Mouse (Mus musculus): ENCODE measurements around the gene Guk1.
"Not testable (repeated sequence)": the region's sequence is repeated elsewhere in the genome, so short reads cannot be mapped to it uniquely, and the experiment has no call there.

Guk1 gene

GRCm38 (mm10) chr11:59211561-59211960, 19.5 kb upstream of the Guk1 start:
- not testable (repeated sequence) for DNase-seq (ENCODE audit: low read depth in 2 of 2, low spot score in 2 of 2)

DNA sequence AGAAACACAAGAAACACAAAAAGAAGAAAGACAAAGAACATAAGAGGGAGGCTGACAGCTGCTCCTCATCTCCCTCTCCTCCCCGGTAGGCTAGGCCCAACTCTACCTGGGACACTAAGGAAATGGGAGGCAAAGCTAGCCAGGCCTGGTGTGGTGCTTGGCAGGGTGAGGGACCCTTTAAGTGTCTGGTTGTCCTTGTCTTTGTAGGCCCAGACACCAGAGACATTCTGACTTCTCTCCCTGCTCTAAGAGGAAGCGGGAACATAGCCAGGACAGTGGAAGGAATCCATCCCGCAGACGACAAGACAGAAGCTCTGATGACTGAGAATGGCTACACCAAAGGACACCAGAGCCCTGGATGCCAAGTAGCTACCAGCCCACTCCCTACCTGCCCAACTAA, 18.0 kb upstream of the Guk1 start:
- DNase-seq (ENCODE audit: low read depth in 2 of 2, low spot score in 2 of 2) = no peak

DNA sequence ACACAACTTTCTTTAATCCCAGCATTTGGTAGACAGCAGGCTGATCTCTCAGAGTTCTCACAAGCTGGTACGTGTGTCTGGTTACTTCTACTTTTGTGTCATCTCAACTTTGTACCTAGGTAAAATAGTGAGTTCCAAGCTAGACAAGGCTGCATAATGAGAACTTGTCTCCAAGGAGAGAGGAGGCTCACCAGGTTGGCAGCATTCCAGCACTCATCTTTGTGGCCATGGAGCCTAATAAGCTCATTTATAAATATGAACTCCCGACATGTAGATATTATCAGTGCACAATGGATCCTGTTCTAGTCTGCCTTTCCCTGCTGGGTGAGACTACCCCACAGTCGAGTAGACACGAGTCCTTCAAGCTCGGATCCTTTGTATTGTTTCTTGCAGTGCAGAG, 17.6 kb upstream of the Guk1 start:
- no peak for DNase-seq (ENCODE audit: low read depth in 2 of 2, low spot score in 2 of 2)

- DNase-seq (ENCODE audit: low read depth in 2 of 2, low spot score in 2 of 2) = peak in 1 of 2 experiments; percentile 31
These were observed 17.0 kb upstream of the Guk1 start for GRCm38 (mm10) chr11:59209003-59209441.

- peak; percentile 84 to 86 for DNase-seq (ENCODE audit: low read depth in 2 of 2, low spot score in 2 of 2)
These were observed 16.3 kb upstream of the Guk1 start, which contains the start of gene 2310033P09Rik for GRCm38 (mm10) chr11:59208153-59208831. TSS of gene 2310033P09Rik (plus strand) at chr11:59208321.

- DNase-seq (ENCODE audit: low read depth in 2 of 2, low spot score in 2 of 2) = peak; percentile 81 to 91
These were observed 10.3 kb upstream of the Guk1 start, which contains the start of gene Mrpl55 for GRCm38 (mm10) chr11:59202081-59202995. TSS of gene Mrpl55 (plus strand) at chr11:59202486.

DNA sequence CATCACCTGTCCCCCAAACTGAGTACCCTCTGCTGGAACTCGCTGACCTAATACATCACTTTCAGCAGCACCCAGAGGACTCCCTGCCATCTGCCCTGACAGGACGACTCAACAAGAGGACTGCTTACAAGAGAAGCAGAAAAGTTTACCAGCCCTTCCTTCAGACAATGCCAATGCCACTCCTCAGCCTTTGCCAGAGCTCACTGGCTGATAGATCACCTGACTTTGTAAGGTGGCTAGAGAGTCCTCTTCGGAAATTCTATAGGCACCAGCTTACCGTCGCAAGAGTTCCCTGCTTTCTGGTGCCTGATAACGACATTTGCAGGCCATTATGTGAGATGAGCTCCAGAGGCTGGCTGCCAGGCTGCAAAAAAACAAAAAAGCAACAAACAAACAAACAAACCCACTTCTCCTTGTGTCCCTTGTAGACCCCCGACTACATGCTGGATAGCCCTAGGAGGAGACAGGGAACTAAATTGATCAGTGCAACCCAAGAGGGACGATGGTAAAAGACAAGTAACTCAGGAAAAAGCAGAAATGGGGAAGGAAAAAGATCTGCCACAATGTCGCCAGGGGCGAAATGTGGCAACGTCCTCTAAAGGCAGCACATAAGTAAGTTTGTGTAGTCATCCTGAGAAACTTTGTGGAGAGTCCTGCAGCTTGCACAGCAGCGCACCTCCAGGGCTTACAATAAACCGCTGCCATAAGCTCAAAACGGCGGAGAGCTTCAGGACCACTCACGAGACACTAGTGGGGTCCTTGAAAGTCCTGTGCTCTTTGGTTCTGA, 9.4 kb upstream of the Guk1 start:
- DNase-seq (ENCODE audit: low read depth in 2 of 2, low spot score in 2 of 2) = no peak

- no peak for DNase-seq (ENCODE audit: low read depth in 2 of 2, low spot score in 2 of 2)
These were observed 4.2 kb upstream of the Guk1 start for GRCm38 (mm10) chr11:59196230-59196629.

DNA sequence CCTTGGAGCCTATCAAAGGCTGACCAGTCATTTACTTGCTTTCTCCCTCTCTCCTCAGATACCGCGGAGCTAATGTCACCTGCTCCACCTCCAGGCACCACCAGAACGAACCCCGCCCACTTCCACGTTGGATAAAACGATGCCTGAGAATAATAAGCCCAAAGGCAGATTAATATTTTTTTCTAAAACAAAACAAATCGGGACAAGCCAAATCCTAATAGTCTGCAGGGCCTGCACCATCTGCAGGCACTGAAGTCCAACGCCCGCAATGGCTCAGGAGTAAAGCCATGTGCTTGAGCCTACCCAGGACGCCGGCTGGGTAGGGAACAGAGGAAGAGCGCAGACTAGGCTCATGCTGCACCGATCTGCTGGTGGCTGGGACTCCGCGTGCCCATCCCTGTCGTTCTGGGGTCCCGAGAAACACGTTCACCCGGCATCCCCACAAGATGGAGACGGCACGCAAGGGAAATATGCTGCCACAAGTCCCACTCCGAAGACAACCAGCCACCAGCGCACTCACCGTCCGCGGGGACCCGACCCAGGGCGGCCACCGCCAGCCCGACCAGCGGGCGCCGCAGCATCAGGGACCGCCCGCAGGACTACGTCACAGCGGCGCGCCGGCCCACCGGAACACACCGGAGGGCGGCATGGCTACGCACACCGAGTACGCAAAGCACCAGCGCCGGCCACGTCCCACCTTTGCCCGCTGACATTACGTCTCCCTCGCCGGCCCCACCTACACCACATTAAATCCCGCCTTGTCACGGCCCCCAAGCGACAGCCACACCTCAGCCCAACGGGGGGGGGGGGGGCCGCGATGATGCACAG, 567 bp downstream of the Guk1 start:
- DNase-seq (ENCODE audit: low read depth in 2 of 2, low spot score in 2 of 2) = peak; percentile 87

GRCm38 (mm10) chr11:59187706-59188105, 4.3 kb downstream of the Guk1 start:
- DNase-seq (ENCODE audit: low read depth in 2 of 2, low spot score in 2 of 2) = no peak

GRCm38 (mm10) chr11:59185490-59185889, 6.5 kb downstream of the Guk1 start:
- DNase-seq (ENCODE audit: low read depth in 2 of 2, low spot score in 2 of 2) = no peak

- no peak for DNase-seq (ENCODE audit: low read depth in 2 of 2, low spot score in 2 of 2)
These were observed 8.2 kb downstream of the Guk1 start for GRCm38 (mm10) chr11:59183821-59184220.

DNA sequence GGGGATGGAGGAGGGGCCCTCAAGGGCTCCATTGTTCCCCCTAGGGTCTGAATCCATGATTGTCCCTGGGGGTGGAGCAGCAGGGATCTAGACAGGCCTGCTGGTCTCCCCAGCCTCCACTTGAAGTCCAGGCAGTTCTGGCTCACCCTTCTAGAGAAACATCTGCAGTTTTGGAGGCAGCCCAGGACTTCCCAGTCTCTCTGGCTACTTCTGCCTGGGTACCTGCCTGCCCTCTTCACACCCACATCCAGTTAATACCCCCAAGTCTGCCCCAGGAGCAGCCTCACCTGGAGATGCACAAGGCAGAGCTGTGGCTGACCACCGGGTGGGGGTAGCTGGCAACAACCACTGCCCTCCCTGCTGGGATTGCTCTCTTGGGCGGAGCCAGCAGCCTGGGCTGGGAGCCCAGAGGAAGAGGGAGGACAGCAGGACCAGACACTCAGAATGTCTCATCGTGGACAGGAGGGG, 9.1 kb downstream of the Guk1 start, which contains the start of gene Gjc2:
Gene Gjc2 (minus strand): TSS at position 350 of the 468 bp plus-strand sequence.
- no peak for DNase-seq (ENCODE audit: low read depth in 2 of 2, low spot score in 2 of 2)

DNA sequence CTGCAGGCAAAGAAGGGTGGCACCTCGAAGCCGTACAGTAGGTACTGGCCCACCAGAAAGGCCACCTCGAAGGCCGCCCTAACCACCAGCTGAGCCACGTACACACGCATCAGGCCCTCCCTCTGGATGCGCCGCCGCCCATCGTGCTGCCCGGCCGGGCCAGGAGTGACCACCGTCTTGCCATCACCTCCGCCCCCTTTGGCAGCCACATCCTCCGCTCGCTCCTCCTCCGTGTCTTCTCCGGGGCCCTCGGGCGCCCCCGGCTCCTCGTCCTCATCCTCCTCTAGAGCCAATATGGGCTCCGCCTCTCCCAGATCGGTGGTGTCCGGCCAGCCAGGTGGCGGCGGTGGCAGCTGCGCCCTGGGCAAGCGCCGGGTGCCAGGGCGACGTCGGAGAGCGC, 15.1 kb downstream of the Guk1 start:
- DNase-seq (ENCODE audit: low read depth in 2 of 2, low spot score in 2 of 2) = no peak

DNA sequence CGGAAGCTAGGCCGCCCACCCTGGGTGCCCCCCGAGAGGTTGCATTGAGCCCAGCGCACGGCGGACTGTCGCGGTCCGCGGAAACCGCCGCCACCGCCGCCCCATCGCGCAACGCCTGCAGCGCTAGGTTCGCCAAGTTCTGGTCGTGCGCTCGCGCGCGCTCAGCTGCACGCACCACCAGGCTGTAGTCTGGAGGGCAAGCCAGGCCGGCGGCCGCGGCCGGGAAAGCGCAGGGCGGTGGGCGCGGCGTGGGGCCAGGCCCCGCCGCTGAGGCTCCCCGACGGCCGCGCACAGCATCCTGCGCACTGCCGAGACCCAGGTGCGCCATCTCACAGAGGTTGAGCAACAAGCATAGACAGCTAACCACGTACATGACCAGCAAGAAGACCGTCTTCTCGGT, 15.5 kb downstream of the Guk1 start:
- DNase-seq (ENCODE audit: low read depth in 2 of 2, low spot score in 2 of 2) = no peak

GRCm38 (mm10) chr11:59174189-59174838, 17.7 kb downstream of the Guk1 start:
- DNase-seq (ENCODE audit: low read depth in 2 of 2, low spot score in 2 of 2) = no peak

GRCm38 (mm10) chr11:59170549-59170948, 21.5 kb downstream of the Guk1 start:
- no peak for DNase-seq (ENCODE audit: low read depth in 2 of 2, low spot score in 2 of 2)

DNA sequence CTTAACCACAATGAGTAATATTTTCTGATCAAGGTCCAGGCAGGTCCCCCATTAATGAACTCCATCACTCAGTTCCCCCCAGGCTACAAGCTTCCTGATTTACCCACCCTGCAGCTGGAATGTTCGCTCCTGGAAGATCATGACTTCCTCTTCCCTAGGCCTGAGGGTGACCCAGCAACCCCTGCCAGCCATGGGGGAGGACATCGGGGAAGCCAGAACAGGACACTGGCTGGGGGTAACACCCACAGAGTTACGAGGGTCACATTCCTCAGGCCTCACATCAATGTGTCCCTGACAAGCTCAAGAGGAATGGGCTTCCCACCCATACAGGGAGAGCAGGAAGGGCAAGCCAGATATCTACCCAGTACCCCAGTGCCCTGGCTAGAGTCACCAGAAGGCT, 22.2 kb downstream of the Guk1 start:
- DNase-seq (ENCODE audit: low read depth in 2 of 2, low spot score in 2 of 2) = no peak

GRCm38 (mm10) chr11:59165616-59166241, 26.3 kb downstream of the Guk1 start:
- no peak for DNase-seq (ENCODE audit: low read depth in 2 of 2, low spot score in 2 of 2)

Data from CD8-positive naive resting alpha-beta T cell, adult 2 months (primary cell).